Mouse (Mus musculus): ENCODE measurements around the gene Prss29. TPM values are rescaled to one million over a fixed set of nuclear protein-coding genes. Genes with fewer than 3 reads are reported as not detected.

Prss29 gene
- not detected in 2 replicates for total RNA-seq (2017)

DNA sequence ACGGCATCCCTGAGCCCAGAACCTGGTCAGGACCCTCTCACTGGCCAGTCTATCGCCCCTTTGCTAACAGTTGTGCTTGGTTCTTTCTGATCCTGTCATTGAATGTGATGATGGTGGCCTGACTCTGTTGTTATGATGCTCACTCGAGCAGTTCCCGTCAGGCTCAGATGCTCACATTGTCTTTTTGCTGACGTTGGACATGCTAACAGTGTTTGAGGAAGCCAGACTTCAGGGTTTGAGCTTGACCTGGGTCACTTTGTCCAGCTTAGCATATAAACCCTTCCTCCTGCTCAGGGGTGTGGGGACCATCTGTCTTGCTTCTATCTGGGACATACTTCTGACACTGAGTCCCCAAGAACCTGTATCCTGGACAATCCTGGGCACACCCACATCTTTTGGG lies at the start of gene Prss29:
Gene Prss29, plus strand, starts transcription at position 301 of the 400 bp plus-strand sequence.
- no peak for ATAC-seq (ENCODE audit: extremely low read depth, insufficient number of reproducible peaks, low FRiP score, poor library complexity, severe bottlenecking)

- no peak for ATAC-seq (ENCODE audit: extremely low read depth, insufficient number of reproducible peaks, low FRiP score, poor library complexity, severe bottlenecking)
These were observed 47.6 kb upstream of the Prss29 start for GRCm38 (mm10) chr17:25270795-25271335.

- no peak for ATAC-seq (ENCODE audit: extremely low read depth, insufficient number of reproducible peaks, low FRiP score, poor library complexity, severe bottlenecking)
These were observed 46.1 kb upstream of the Prss29 start for GRCm38 (mm10) chr17:25272326-25272725.

DNA sequence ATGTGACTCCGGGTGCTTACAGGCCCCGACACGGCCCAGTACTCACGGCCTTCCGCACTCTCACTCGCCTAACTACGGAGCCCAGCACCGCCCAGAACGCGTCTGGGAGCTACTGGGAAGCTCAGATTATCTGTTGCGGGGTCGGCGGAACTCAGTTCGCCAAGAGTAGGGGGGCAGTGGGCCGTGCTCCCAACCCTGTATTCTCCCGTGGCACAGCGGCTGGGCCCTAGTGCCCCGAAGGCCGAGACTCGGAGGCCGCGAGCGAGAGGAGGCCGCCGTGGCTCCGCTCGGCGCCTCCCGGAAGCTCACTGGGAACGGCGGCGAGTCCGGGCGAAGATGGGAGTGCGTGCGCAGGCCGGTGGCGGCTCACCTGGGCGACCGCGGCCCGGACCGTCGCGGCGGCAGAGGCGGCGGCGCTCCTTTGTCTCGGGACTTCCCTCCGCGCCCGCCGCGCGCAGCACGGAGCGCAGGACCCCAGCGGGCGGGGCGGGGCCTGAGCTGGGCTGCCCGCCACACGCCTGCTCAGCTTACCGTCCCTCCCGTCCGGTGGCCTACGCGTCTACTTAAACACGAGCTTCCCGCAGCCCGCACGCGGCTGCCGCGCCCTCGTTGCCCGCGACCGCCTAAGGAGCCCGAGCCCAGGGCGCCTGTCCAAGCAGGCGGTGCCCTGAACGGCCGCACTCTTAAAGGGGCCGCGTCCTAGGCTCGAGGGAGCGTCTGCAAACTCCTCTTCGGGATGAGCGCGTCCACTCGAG lies 45.3 kb upstream of the Prss29 start:
- peak; percentile 54 for ATAC-seq (ENCODE audit: extremely low read depth, insufficient number of reproducible peaks, low FRiP score, poor library complexity, severe bottlenecking)

- ATAC-seq (ENCODE audit: extremely low read depth, insufficient number of reproducible peaks, low FRiP score, poor library complexity, severe bottlenecking) = peak; percentile 77
These were observed 44.5 kb upstream of the Prss29 start for GRCm38 (mm10) chr17:25273706-25274501.

DNA sequence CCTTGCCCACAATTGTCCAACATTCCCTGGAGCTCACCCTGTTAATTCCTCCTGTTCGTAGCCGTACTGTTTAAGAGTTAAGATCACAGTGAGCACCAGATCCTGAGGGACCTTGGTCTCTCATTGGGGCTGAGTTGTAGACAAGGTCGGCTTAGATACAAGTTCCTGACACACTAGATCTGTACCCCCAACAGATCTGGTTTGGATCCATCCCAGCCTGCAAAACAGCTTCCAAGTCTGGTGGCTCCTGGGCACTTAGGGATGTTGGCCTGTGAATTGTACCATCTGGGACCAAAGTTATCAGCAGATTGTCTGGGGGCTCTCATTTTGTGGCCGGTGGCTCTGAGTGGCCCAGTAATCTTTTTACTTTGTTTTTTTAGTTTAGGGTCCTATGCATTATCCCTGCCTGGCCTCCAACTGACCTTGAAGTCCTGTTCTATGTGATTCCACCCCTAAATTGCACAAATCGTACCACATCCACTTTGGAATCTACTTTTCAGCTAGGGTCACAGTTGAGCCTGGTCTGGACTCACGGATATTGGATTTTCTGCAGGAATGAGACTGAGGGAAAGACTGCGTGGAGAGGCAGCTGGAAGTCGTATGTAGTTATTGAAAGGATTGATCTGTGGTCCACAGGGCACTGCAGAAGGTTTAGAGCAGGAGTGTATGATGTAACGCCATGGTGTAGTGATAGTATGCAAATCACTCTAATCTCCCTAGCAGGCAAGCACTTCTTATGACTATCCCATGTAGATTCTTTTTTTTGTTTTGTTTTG lies 43.7 kb upstream of the Prss29 start, which contains the start of gene Ube2i:
Gene Ube2i, minus strand, starts transcription at position 52 of the 776 bp plus-strand sequence.
- ATAC-seq (ENCODE audit: extremely low read depth, insufficient number of reproducible peaks, low FRiP score, poor library complexity, severe bottlenecking) = no peak

DNA sequence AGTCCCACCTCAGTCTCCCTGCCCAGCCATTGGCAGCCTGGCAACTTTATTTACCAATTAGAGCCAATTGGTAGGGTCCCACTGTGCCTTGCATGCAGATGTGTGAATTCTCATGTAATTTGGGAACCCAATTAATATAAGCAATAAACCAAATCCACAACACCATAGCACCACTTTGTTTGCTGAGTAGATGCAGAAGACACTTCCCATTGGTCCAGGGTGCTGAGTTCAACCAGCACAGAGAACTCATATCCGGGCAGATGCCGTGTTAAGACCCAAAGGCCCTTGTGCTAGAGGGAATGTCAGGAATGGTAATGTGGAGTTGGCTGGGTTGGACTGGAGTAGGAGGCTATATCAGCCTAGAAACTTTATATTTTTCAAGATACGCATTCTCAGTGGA lies 42.6 kb upstream of the Prss29 start:
- no peak for ATAC-seq (ENCODE audit: extremely low read depth, insufficient number of reproducible peaks, low FRiP score, poor library complexity, severe bottlenecking)

GRCm38 (mm10) chr17:25282133-25282532 lies 36.3 kb upstream of the Prss29 start:
- 0 out of 2 replicates have a peak, but pooled peaks have one; percentile 33 for ATAC-seq (ENCODE audit: extremely low read depth, insufficient number of reproducible peaks, low FRiP score, poor library complexity, severe bottlenecking)

- ATAC-seq (ENCODE audit: extremely low read depth, insufficient number of reproducible peaks, low FRiP score, poor library complexity, severe bottlenecking) = peak; percentile 86; the same call in 1 of the 2 replicates
These were observed 33.4 kb upstream of the Prss29 start for GRCm38 (mm10) chr17:25285033-25285432.

DNA sequence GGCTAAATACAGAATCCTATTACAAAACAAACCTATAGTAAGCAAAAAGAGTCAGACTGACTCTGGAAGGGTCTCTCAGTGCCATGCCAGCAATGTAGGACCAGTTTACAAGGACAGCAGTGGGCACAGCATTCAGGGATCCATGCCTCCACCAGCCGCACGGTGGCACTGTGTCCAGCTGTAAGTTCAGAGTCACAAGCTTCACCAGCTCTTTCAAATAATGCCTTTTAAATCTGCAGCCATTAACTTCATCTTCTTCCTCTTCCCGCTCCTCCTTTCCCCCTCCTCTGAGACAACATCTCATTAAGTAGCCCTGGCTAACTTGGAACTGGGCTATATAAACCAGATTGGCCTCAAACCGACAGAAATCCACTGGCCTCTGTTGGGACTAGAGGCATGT lies 29.6 kb upstream of the Prss29 start:
- peak; percentile 58; the same call in 1 of the 2 replicates for ATAC-seq (ENCODE audit: extremely low read depth, insufficient number of reproducible peaks, low FRiP score, poor library complexity, severe bottlenecking)

GRCm38 (mm10) chr17:25290411-25290810 lies 28.0 kb upstream of the Prss29 start:
- no peak for ATAC-seq (ENCODE audit: extremely low read depth, insufficient number of reproducible peaks, low FRiP score, poor library complexity, severe bottlenecking)

DNA sequence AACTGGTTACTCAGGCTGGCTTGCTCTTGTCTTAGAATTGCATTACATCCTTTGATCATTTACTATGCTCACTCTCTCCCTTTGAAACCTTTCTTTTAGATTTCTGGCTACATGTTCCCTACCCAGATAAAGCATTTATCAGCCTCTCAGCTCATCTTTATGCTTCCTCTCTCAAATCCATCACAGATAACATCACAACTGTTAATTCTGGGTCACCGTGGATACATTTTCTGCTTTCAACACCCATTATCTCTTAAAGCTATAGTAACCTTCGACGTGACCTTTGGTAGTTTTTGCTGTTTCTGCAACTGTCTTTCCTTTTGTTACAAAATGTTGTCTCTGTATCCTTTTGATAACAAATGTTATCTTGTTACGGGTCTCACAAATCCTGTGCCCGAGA lies 25.0 kb upstream of the Prss29 start:
- ATAC-seq (ENCODE audit: extremely low read depth, insufficient number of reproducible peaks, low FRiP score, poor library complexity, severe bottlenecking) = no peak

DNA sequence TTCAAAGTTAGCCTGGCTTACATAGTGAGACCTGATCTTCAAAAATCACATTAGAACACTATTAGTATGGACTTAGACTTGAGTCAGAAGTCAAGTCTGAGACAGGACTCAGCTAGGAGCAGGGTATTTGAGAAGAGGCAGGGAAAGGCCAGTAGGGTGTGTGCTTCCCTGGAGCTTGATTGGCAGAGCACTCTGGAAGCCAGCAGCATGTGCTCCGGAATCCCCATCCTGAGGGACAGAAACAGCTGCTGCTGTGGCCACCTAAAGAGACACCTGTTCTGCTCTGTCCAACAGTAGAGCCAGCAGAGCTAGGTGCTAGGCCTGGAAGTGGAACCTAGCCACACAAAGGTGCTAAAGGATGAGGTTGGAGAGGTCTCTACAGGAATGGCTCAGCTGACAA lies 24.3 kb upstream of the Prss29 start:
- no peak for ATAC-seq (ENCODE audit: extremely low read depth, insufficient number of reproducible peaks, low FRiP score, poor library complexity, severe bottlenecking)

GRCm38 (mm10) chr17:25298094-25298493 lies 20.4 kb upstream of the Prss29 start, which contains the start of gene Prss34:
Gene Prss34, plus strand, starts transcription at chr17:25298394.
- no peak for ATAC-seq (ENCODE audit: extremely low read depth, insufficient number of reproducible peaks, low FRiP score, poor library complexity, severe bottlenecking)

DNA sequence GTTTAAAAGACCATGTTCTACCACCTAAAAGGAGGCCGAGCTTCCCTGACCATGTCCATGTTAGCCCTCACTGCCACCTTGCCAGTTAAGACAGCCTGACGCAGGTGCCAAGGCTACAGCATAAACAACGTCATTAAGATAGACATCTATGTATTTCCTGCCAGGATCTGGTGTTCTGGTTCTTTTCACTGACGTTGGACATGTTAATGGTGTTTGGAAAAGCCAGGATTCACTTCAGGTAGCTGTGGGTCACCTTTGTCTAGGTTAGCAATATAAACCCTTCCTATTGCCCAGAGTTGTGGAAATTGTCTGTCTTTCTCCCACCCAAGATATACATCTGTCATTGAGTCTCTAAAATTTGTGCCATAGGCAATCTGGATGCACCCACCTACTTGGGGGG lies 10.1 kb upstream of the Prss29 start, which contains the start of gene Prss28:
Gene Prss28, plus strand, starts transcription at position 301 of the 400 bp plus-strand sequence.
- no peak for ATAC-seq (ENCODE audit: extremely low read depth, insufficient number of reproducible peaks, low FRiP score, poor library complexity, severe bottlenecking)

GRCm38 (mm10) chr17:25320819-25321218 lies 2.4 kb downstream of the Prss29 start:
- ATAC-seq (ENCODE audit: extremely low read depth, insufficient number of reproducible peaks, low FRiP score, poor library complexity, severe bottlenecking) = no peak

DNA sequence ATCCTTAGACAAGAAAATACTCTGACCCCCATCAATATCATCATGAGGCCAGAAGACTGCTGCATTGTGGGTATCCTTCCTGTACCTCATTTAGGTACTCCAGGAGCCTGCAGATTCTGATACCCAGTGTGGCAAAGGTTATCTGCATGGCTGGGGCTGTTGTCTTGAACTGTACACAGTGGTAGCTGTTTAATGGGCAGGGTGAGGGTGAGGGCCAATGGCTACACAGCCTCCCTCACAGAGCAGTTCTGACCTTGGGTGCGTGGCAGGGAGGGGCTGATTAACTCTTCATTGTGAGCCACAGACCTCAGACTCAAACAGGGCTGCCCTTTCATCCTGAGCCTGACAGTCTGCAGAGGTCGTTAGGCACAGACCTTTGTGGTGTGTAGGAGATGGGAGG lies 4.5 kb downstream of the Prss29 start:
- ATAC-seq (ENCODE audit: extremely low read depth, insufficient number of reproducible peaks, low FRiP score, poor library complexity, severe bottlenecking) = no peak

GRCm38 (mm10) chr17:25332321-25332720 lies 13.9 kb downstream of the Prss29 start:
- ATAC-seq (ENCODE audit: extremely low read depth, insufficient number of reproducible peaks, low FRiP score, poor library complexity, severe bottlenecking) = no peak

DNA sequence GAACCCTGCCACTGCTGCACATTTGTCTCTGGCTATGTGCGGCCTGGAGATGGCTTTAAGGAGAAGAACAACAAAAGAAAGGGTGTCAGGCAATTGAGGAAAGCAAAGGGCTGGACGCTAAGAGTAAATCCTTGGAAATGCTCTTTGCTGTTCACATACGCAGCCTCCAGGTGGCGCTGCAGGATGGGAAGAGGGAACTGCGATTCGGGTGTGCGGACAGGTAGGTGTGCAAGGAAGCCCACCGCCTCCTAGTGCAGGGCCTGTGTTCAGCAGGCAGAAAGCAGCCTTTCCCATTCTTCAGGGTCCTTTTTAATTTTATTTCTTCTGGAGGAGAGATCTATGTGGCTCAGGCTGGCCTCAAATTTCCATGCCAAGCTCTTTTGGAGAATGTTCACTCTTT lies 15.5 kb downstream of the Prss29 start:
- no peak for ATAC-seq (ENCODE audit: extremely low read depth, insufficient number of reproducible peaks, low FRiP score, poor library complexity, severe bottlenecking)

All from neutrophil, adult 5-6 weeks (primary cell).